Mouse (Mus musculus) splenic B cell, adult 2 months (primary cell): Measurements from ENCODE around the gene Stab2.

Experiments used
- DNase-seq: peaks from one replicate; pipeline ENCODE4 v3.0.0-alpha.2; 2011; ENCODE audit warnings: low read depth, low spot score
- H3K27me3 ChIP-seq: 2 replicates; pipeline ENCODE4 v1.6.1; 2012; ENCODE audit warnings: mild to moderate bottlenecking, low read length, moderate library complexity, mixed read lengths; ENCODE audit not compliant: control insufficient read depth, poor library complexity, insufficient read depth, severe bottlenecking
- H3K36me3 ChIP-seq: 2 replicates; pipeline ENCODE4 v1.6.1; 2012; ENCODE audit warnings: mild to moderate bottlenecking, low read length, moderate library complexity, mixed read lengths; ENCODE audit not compliant: control insufficient read depth, poor library complexity, insufficient read depth, severe bottlenecking

Gene Stab2

GRCm38 (mm10) chr10:86814292-86815131, 193.3 kb downstream of the Stab2 start:
- no peaks in the 10 kb centered on the region for H3K27me3 ChIP-seq
- H3K36me3 ChIP-seq = peaks cover 1% of the 10 kb centered on the region
- DNase-seq = no peak

- Histone ChIP-seq H3K36me3 (peaks cover 7% of the 10 kb centered on the region), H3K27me3 (no peaks in the 10 kb centered on the region)
- DNase-seq = no peak
Observed at GRCm38 (mm10) chr10:86810612-86811011, 197.2 kb downstream of the Stab2 start.

DNA sequence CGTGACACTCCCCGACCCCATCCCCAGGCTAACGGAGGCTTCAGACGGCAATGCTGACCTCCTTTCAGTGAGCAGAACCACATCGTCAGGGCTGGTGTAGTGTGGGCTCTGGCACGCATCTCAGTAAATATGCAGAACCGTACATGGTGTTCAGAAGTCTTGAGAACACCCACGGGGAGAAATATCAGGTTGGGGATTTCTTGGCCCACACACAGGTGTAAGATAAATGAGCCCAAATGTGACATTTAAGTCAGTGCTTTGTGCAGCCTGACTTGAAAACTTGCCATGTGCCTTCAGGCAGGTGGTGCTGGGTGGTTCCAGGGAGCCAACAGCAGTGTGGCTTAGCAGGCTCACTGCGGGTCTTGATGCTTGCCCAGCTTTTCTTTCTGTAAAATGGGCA, 197.8 kb downstream of the Stab2 start:
- DNase-seq = no peak
- Histone ChIP-seq H3K36me3 (peaks cover 7% of the 10 kb centered on the region), H3K27me3 (no peaks in the 10 kb centered on the region)

DNA sequence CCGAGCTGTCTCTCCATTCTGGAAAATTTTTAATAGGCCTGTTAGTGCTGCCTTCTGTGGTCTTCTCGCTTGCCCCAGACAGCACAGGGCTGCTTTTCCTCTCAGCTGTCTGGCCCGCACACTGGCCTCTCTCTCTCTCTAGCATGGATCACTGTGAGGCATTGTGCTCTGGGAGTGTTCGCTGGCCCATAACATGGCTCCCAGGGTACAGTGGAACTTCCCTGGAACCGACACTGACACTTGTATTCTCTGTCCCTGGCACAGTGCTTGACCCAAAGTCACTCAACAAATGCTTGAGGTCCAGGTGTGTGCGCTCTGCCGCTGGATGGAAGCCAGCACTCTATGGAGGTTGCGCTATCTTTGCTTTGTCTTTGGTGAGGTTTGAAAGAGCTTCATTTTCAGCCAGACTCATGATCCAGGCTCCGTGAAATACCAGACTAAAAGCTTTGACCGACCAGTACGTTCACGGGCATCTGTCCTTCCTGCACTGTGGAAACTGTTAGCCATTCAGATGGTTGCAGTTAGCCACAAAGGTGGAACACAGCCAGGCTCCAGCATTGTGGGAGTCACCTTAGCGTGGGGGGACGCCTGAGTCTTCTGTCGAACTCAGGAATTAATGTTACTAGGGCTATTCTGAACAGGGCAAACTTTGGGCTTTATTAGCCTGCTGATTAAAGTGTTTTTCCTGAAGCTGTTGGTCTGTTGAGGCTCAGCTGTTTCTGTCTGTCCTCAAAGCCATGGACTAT, 199.6 kb downstream of the Stab2 start:
- H3K36me3 ChIP-seq = peaks cover 7% of the 10 kb centered on the region
- DNase-seq = no peak
- no peaks in the 10 kb centered on the region for H3K27me3 ChIP-seq

DNA sequence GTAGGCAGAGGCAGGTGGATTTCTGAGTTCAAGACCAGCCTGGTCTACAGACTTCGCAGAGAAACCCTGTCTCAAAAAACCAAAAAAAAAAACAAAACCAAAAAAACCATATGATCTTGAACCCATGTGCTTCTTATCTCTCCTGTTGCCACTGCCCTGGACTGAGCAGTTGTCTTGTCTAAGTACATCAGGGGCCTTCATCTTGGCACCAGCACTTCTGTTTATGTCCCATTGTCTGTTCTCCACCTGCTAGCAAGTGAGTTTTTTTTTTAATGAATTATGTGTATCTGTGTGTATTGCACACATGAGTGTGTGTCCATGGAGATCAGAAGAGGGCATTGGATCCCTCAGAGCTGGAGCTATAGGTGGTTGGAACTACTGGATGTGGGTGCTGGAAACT, 200.5 kb downstream of the Stab2 start:
- Histone ChIP-seq H3K36me3 (peaks cover 7% of the 10 kb centered on the region), H3K27me3 (no peaks in the 10 kb centered on the region)
- DNase-seq = no peak

DNA sequence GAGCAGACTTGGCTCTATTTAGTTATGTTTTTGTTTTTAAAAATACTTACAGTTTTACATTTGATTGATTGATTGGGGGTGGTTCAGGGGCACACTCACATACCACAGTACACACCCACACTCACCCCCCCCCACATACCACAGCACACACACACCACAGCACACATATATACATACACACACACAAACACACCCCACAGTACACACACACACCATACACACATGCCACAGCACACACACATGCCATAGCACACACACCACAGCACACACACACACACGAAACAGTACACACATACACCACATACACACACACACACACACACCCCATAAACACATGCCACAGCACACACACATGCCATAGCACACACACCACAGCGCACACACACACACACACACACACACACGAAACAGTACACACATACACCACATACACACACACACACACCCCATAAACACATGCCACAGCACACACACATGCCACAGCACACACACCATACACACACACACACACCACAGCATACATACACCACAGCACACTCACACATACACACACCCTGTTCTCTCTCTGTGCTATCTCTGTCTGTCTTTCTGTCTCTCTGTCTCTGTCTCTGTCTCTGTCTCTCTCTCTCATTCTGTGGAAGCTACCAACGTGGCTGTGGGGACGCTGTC, 211.6 kb downstream of the Stab2 start:
- no peak for DNase-seq
- Histone ChIP-seq H3K36me3 (no peaks in the 10 kb centered on the region; the same call in 1 of the 2 replicates), H3K27me3 (no peaks in the 10 kb centered on the region)

- no peaks in the 10 kb centered on the region for H3K27me3 ChIP-seq
- DNase-seq = no peak
Observed at GRCm38 (mm10) chr10:86794794-86795535, 212.9 kb downstream of the Stab2 start.

GRCm38 (mm10) chr10:86794196-86794595, 213.6 kb downstream of the Stab2 start:
- H3K36me3 ChIP-seq = no peaks in the 10 kb centered on the region; the same call in 1 of the 2 replicates
- no peak for DNase-seq
- no peaks in the 10 kb centered on the region for H3K27me3 ChIP-seq

More at GRCm38 (mm10) chr10:86794794-86795535, 212.9 kb downstream of the Stab2 start:
- no peaks in the 10 kb centered on the region; the same call in 1 of the 2 replicates for H3K36me3 ChIP-seq

DNA sequence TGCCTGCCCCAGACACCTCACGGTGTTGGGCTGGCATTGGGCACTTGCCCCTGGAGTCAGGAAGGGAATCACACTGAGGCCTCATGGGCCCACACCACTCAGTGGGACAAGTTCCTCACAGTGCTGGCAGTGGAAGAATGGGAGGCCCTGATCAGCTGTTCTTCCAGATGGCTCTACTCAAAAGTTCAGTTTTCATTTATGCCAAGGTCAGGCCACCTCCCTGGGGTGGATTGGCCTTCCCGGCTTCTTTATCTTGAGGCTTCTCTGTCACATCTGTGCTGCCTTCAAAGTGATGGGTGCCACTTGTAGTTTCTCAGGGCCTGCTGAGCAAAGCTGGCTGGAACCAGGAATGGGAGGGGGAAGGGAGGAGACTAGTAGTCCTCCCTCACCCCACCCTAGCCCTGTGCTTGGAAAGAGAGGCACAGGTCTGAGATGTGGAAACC, 214.3 kb downstream of the Stab2 start:
- DNase-seq = no peak
- no peaks in the 10 kb centered on the region for H3K27me3 ChIP-seq
- H3K36me3 ChIP-seq = no peaks in the 10 kb centered on the region; the same call in 1 of the 2 replicates

GRCm38 (mm10) chr10:86791507-86792184, 216.2 kb downstream of the Stab2 start:
- Histone ChIP-seq H3K36me3 (no peaks in the 10 kb centered on the region; the same call in 1 of the 2 replicates), H3K27me3 (no peaks in the 10 kb centered on the region)
- no peak for DNase-seq
